Mouse (Mus musculus) embryonic facial prominence, embryonic 10.5 days (tissue): ENCODE measurements at regions not wholly inside any gene's neighbourhood (a gene's known extent, or its start where the extent isn't known, plus 50 kb on each side); places are given as distances from the start of the nearest gene placed in this dataset.

ENCODE experiments used
- DNase-seq: peaks from one replicate; pipeline ENCODE4 v3.0.0-alpha.2; 2017; ENCODE audit warnings: low spot score
- H3K27ac ChIP-seq: fragments of 300-500 bp; sonication (generic); replicated peaks from 2 replicates; pipeline ENCODE4 v1.5.1; 2016; ENCODE audit warnings: mild to moderate bottlenecking
- H3K27me3 ChIP-seq: fragments of 300-500 bp; sonication (generic); replicated peaks from 2 replicates; pipeline ENCODE4 v1.6.1; 2016; ENCODE audit warnings: low read depth, mild to moderate bottlenecking; ENCODE audit not compliant: poor library complexity, severe bottlenecking
- H3K36me3 ChIP-seq: fragments of 300-500 bp; sonication (generic); replicated peaks from 2 replicates; pipeline ENCODE4 v1.6.1; 2016; ENCODE audit warnings: mild to moderate bottlenecking, moderate library complexity
- H3K4me1 ChIP-seq: fragments of 300-500 bp; sonication (generic); 2 replicates; pipeline ENCODE4 v1.6.1; 2016
- H3K4me3 ChIP-seq: fragments of 300-500 bp; sonication (generic); 2 replicates; pipeline ENCODE4 v1.5.1; 2016; ENCODE audit warnings: mild to moderate bottlenecking, moderate library complexity
- H3K9me3 ChIP-seq: fragments of 300-500 bp; sonication (generic); 2 replicates; pipeline ENCODE4 v1.6.1; 2016; ENCODE audit warnings: mild to moderate bottlenecking
- WGBS: fragments of 180-500 bp; shearing (Covaris S2); methylation state at CpG from one replicate; pipeline ENCODE4 v1.1.7; 2016; 5-methylcytosine and 5-hydroxymethylcytosine counted together

DNA sequence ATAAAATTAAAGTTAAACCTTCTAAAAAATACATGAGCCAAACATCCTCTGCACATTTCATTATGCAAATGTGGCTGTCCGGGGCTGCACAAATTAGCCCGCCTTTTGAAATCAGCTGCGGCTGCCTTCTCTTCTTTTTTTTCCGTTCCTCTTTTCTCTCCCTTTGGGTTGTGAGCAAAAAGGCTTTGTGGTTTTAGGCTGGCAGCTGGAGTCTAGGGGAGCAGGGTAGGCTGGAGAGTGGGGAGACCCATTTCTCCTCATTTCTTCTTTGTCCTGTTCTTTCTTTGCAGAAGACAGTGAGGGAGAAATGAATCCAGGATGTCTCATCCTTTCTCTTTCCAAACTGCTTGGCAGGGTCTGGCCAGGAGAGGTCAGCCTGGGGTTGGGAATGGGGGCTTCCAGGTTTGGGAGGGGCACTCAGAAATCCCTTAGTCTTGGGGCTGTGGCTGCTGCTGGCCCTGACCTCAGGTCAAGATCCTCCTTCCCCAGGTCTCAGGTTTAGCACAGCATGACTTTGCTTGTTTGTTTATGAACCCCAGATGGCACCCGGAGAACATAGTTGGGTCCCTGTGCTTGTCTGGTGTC, 163.2 kb upstream of the 4931429L15Rik start:
- no peaks in the 10 kb centered on the region for H3K36me3 ChIP-seq
- DNase-seq = no peak
- peaks cover 45% of the 10 kb centered on the region for H3K4me1 ChIP-seq
- no peak overlapping the region for H3K4me3 ChIP-seq
- 58% methylated on average over 5 of the region's 5 CpGs for WGBS
- no peaks in the 10 kb centered on the region for H3K9me3 ChIP-seq
- H3K27me3 ChIP-seq = peaks cover 38% of the 10 kb centered on the region
- H3K27ac ChIP-seq = peak overlapping the region; percentile 26; the same call in 1 of the 2 replicates

DNA sequence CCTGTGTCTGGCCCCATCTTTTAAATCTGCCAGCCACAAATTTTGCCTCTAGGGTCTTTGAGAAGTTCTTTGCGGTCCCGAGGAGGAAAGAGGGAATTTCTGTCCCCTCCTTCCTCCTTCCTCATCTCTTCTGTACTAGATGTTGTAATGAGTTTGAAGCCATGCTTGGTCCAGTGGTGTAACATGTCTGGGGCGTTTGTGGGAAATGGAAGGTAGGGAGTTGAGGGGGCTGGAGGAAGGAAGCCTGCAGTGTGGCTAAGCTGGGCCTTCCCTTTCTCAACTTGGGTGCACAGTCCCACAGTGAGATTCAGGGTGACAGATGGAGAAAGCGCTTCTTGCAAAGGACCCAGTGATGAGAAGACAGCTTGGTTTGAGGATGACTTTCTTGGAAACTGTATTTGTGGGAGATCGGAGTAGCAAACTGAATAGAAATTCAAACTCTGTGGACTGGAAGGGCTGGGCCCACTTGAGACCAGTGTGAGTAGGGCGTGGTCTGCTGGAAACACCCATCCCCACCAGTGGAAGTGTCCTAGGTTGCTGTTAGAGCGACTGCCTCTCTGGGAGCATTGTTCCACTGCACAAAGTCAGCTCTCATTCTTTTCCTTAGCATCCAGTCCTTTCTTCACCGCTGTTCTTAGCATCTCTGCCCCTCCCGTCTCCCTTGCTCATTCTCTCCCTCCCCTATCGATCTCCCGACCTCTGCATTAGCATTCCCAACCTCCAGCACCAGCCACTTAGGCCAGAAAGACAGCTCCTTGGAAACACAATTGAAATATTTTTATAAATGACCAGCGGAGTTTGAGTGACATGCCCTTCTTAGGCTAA, 162.5 kb upstream of the 4931429L15Rik start:
- Histone ChIP-seq H3K36me3 (no peaks in the 10 kb centered on the region), H3K27ac (no peak overlapping the region; the same call in 1 of the 2 replicates), H3K4me1 (peaks cover 45% of the 10 kb centered on the region), H3K27me3 (peaks cover 45% of the 10 kb centered on the region), H3K4me3 (no peak overlapping the region), H3K9me3 (no peaks in the 10 kb centered on the region)
- no peak for DNase-seq
- WGBS = 55% methylated on average over 12 of the region's 12 CpGs

DNA sequence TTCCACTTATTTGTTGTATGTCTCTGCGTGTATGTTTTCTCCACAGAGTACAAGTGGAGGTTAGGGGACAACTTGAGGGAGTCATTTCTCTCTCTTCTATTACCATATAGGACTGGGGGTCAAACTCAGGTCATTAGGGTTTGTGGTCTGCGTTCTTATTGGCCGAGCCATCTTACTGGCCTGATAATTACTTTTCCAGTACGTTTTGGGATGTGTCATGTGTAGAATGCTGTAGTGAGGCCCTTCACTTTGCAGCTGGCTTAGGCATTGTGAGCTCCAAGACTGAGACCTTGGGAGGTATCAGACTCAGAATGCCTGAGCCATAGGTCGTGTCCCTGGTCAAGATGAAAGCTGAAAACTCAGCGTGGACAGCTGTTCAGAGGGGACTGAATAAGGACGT, 161.7 kb upstream of the 4931429L15Rik start:
- 51% methylated on average over 7 of the region's 7 CpGs for WGBS
- DNase-seq = no peak
- Histone ChIP-seq H3K4me1 (peaks cover 51% of the 10 kb centered on the region), H3K27me3 (peaks cover 47% of the 10 kb centered on the region), H3K9me3 (no peaks in the 10 kb centered on the region), H3K27ac (no peak overlapping the region), H3K36me3 (no peaks in the 10 kb centered on the region), H3K4me3 (no peak overlapping the region)

DNA sequence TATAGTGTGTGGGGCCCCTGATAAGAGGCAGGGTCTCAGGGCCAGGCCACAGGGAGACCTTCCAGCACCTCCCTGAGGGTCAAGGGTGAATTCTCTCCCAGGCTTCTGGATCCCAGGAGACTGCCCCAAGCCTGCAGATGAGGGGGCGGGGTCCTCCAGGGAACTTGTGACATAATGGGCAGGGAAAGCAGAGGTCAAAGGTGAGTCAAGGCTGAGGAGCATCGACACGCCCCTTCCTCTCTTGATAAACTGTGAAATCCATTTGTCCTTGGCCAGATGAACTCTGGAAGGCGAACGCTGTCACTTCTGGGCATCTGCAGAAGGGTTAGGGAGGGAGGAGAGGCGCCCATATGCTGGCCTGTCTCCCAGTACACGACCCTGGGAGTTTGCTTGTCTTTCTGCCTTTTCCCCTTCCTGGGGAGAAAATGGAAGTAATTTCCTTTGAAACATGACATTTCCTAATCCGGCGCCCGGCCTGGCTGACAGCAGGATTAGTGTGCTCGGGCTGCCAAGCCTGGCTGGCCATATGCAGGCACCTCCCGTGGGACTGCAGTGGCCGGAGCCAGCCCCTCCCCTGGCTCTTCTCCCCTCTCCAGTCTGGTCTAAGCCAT, 160.4 kb upstream of the 4931429L15Rik start:
- Histone ChIP-seq H3K36me3 (no peaks in the 10 kb centered on the region), H3K27ac (peak overlapping the region; percentile 57), H3K27me3 (peaks cover 43% of the 10 kb centered on the region), H3K4me1 (peaks cover 53% of the 10 kb centered on the region), H3K4me3 (peak overlapping the region; percentile 23), H3K9me3 (no peaks in the 10 kb centered on the region)
- DNase-seq = peak; percentile 67
- WGBS = 5% methylated on average over 13 of the region's 13 CpGs

DNA sequence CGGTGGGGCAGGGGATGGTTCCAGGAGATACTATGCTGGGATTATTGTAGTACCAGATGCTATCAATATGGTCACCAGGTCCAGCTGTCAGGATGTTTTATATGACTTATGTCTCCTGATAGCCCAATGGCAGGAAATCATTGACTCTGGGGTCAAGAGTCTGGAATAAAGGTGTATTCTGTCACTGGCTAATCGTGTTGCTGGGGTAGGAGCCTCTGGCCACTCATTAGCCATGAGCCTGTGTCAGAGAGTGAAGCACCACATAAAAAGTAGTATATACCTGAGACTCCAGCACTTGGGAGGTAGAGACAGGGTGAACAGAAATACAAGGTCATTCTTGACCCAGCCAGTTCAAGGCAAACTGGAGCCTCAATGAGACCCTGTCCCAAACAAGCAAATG, 158.8 kb upstream of the 4931429L15Rik start:
- Histone ChIP-seq H3K36me3 (no peaks in the 10 kb centered on the region), H3K4me3 (no peak overlapping the region), H3K4me1 (peaks cover 53% of the 10 kb centered on the region), H3K9me3 (no peaks in the 10 kb centered on the region), H3K27me3 (peaks cover 53% of the 10 kb centered on the region), H3K27ac (no peak overlapping the region)
- 52% methylated on average over 2 of the region's 2 CpGs for WGBS
- DNase-seq = no peak

DNA sequence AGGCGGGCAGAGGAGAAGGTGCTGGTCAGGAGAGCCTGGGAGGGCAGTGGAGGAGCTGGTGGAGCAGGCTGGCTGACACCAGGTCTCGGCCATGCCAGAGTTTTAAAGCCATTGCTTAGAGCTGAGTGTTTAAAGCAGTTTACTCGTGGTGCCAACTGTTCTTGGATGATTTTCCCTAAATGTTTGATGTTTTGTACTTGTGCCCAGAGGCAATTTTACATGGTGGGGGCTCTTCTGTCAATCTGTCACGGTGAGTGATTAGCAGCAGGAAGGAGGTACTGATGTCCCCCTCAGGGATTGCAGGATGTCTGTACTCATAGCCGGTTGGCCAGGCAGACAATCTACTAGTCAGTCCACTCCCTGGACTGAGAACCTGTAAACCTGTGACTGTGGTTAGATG, 156.7 kb upstream of the 4931429L15Rik start:
- no peaks in the 10 kb centered on the region for H3K9me3 ChIP-seq
- peaks cover 35% of the 10 kb centered on the region for H3K4me1 ChIP-seq
- H3K4me3 ChIP-seq = no peak overlapping the region
- DNase-seq = no peak
- 35% methylated on average over 5 of the region's 5 CpGs for WGBS
- no peaks in the 10 kb centered on the region for H3K36me3 ChIP-seq
- H3K27ac ChIP-seq = no peak overlapping the region; the same call in 1 of the 2 replicates
- H3K27me3 ChIP-seq = peaks cover 55% of the 10 kb centered on the region

DNA sequence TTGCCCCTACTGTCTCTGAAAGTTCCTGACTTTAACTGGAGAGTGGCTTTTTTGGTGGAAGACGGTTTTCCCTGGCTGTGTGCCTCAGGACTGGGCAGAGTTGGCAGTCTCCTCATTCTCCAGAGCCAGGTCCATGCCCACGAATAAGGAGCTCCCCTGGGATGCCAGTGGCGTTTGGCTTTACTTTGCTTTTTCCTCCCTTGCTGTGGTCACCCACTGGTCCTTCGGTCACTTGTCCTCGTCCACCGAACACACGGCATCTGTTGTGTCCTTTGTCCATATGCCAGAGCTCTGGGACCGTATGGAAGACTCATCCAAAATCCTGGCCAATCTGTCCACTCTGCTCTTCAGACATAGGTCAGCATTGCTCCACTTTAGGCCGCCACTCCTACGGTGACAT, 153.9 kb upstream of the 4931429L15Rik start:
- Histone ChIP-seq H3K27ac (no peak overlapping the region), H3K4me1 (peaks cover 35% of the 10 kb centered on the region), H3K9me3 (no peaks in the 10 kb centered on the region), H3K36me3 (no peaks in the 10 kb centered on the region), H3K27me3 (peaks cover 76% of the 10 kb centered on the region), H3K4me3 (no peak overlapping the region)
- 88% methylated on average over 10 of the region's 10 CpGs for WGBS
- DNase-seq = no peak

DNA sequence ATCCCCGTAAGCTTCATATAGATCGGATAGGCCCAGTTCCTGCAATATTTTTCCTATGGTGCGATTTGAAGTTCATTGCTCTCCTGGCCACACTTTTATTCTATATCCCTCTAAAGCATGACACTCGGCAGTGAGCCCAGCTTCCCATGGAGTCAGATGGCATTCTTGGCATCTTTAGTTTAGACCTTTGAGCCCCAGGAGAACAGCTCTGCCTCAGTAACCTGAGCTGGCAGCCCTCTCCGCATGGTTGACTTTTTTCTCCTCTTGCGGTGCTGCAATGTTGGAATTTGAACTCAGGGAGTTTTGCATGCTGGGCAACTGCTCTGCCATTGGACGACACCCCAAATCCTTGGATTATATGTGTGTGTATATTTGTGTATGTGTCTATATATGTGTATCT, 149.7 kb upstream of the 4931429L15Rik start:
- H3K27me3 ChIP-seq = peaks cover 55% of the 10 kb centered on the region

DNA sequence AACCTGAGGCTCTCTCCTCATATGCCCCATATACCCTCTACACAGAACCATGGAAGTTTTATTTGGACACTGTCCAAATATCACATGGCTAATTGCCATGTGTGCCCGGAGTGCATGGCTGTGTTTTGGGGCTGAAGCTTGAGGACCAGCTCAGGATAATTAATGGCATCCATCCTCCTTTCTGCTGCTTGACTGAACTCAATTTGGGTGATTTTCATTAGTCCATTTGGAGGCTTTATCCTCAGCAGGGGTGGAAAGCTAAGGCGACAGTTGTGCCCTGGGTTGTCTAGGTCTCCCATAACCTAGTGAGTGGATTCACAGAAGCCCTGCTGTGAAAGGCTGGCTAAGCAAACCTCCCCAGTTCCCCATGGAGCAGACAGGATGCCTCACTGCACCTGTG, 148.5 kb upstream of the 4931429L15Rik start:
- H3K4me3 ChIP-seq = no peak overlapping the region
- WGBS = 34% methylated on average over 2 of the region's 2 CpGs
- H3K27me3 ChIP-seq = peaks cover 43% of the 10 kb centered on the region
- no peaks in the 10 kb centered on the region for H3K36me3 ChIP-seq
- H3K9me3 ChIP-seq = no peaks in the 10 kb centered on the region
- H3K4me1 ChIP-seq = peaks cover 45% of the 10 kb centered on the region
- H3K27ac ChIP-seq = peak overlapping the region; percentile 24
- no peak for DNase-seq

More for the DNA sequence above, 149.7 kb upstream of the 4931429L15Rik start:
- WGBS = 65% methylated on average over 7 of the region's 7 CpGs
- no peak for DNase-seq
- Histone ChIP-seq H3K4me1 (peaks cover 45% of the 10 kb centered on the region), H3K4me3 (no peak overlapping the region), H3K36me3 (no peaks in the 10 kb centered on the region), H3K27ac (no peak overlapping the region), H3K9me3 (no peaks in the 10 kb centered on the region)

DNA sequence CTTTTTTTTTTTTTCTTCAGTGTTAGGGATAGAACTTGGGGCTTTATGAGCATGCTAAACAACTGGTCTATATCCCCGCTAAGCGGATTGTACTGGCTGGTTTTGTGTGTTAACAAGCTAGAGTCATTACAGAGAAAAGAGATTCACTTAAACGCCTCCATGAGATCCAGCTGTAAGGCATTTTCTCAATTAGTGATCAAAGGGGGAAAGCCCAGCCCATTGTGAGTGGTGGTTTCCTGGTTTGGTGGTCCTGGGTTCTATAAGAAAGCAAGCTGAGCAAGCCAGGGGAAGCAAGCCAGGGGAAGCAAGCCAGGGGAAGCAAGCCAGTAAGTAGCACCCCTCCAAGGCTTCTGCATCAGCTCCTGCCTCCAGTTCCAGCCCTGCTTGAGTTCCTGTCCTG, 147.9 kb upstream of the 4931429L15Rik start:
- H3K27me3 ChIP-seq = peaks cover 40% of the 10 kb centered on the region
- DNase-seq = peak; percentile 34
- whole genome bisulfite sequencing = 31% methylated on average over 3 of the region's 3 CpGs
- no peaks in the 10 kb centered on the region for H3K36me3 ChIP-seq
- H3K4me3 ChIP-seq = no peak overlapping the region
- no peaks in the 10 kb centered on the region for H3K9me3 ChIP-seq
- peaks cover 45% of the 10 kb centered on the region for H3K4me1 ChIP-seq
- H3K27ac ChIP-seq = no peak overlapping the region; the same call in 1 of the 2 replicates

DNA sequence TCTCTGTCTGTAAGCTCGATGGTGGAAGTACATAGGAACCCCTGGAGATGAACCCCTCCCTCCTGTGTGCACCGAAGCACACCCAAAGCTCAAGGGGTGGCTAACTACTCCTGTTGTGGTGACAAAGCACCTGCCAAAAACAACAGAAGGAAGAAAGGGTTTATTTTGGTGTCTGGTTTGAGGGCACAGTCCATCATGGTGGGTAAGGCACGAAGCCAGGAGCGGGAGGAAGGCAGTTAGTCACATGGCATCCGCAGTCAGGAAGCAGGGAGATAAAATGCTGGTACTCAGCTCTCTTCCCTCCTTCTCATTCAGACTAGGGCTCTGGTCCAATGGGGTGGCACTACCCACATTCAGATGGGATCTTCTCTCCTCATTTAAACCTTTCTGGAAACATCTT, 142.9 kb upstream of the 4931429L15Rik start:
- Histone ChIP-seq H3K27me3 (peaks cover 6% of the 10 kb centered on the region), H3K27ac (no peak overlapping the region), H3K9me3 (no peaks in the 10 kb centered on the region), H3K4me3 (no peak overlapping the region), H3K4me1 (peaks cover 9% of the 10 kb centered on the region), H3K36me3 (no peaks in the 10 kb centered on the region)
- 94% methylated on average over 5 of the region's 5 CpGs for WGBS
- DNase-seq = no peak

DNA sequence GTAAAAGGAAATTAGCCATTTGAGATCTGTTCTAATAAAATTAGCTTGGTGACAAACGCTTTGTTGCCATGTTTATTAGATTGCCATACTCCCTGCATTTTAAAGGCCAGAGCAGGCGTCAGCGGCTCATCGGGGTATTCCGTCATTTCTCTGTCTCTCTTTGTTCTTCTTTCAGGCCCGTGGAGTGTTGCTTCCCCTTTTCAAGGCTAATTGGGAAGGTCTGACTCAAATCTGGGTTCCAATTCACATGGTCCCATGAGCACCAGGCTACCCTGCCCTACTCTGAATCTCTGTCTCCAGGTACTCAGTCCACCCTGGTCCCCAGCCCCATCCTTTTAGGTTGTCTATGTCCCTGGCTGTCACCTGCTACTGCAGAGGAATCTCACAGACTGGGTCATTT, 138.2 kb upstream of the 4931429L15Rik start:
- 80% methylated on average over 6 of the region's 6 CpGs for WGBS
- no peak overlapping the region for H3K27ac ChIP-seq
- H3K27me3 ChIP-seq = peaks cover 15% of the 10 kb centered on the region
- no peaks in the 10 kb centered on the region for H3K36me3 ChIP-seq
- no peaks in the 10 kb centered on the region for H3K9me3 ChIP-seq
- H3K4me1 ChIP-seq = peaks cover 13% of the 10 kb centered on the region
- no peak overlapping the region for H3K4me3 ChIP-seq
- no peak for DNase-seq
